Mouse (Mus musculus) neural tube, embryonic 11.5 days (tissue): ENCODE measurements around the gene Zfp64. TPM values are rescaled to one million over a fixed set of nuclear protein-coding genes. Genes with fewer than 3 reads are reported as not detected.

Experiments
- ATAC-seq: fragments of 200-750 bp; cut with Nextera tagmentation; 2 replicates; pipeline ENCODE4 v1.8.0; 2017; ENCODE audit warnings: moderate number of reproducible peaks, mild to moderate bottlenecking, moderate TSS enrichment, moderate library complexity; ENCODE audit not compliant: insufficient read depth, low FRiP score, low TSS enrichment
- DNase-seq: peaks from one replicate; pipeline ENCODE4 v3.0.0-alpha.2; 2015; ENCODE audit warnings: low spot score
- H3K27ac ChIP-seq: fragments of 300-500 bp; sonication (generic); 2 replicates; pipeline ENCODE4 v1.5.1; 2014; ENCODE audit warnings: low read depth, mild to moderate bottlenecking, low read length
- H3K27me3 ChIP-seq: fragments of 300-500 bp; sonication (generic); 2 replicates; pipeline ENCODE4 v1.6.1; 2014; ENCODE audit warnings: mild to moderate bottlenecking, low read length, mixed read lengths; ENCODE audit not compliant: control insufficient read depth, insufficient read depth
- H3K36me3 ChIP-seq: fragments of 300-500 bp; sonication (generic); 2 replicates; pipeline ENCODE4 v1.6.1; 2014; ENCODE audit warnings: mild to moderate bottlenecking, low read length, moderate library complexity, mixed read lengths; ENCODE audit not compliant: control insufficient read depth, insufficient read depth
- H3K4me1 ChIP-seq: fragments of 300-500 bp; sonication (generic); 2 replicates; pipeline ENCODE4 v1.6.1; 2014; ENCODE audit warnings: low read length, mixed read lengths; ENCODE audit not compliant: control insufficient read depth, insufficient read depth
- H3K4me2 ChIP-seq: fragments of 300-500 bp; sonication (generic); 2 replicates; pipeline ENCODE4 v1.6.1; 2014; ENCODE audit warnings: low read depth, mild to moderate bottlenecking, moderate library complexity
- H3K4me3 ChIP-seq: fragments of 300-500 bp; sonication (generic); 2 replicates; pipeline ENCODE4 v1.5.1; 2014; ENCODE audit warnings: low read depth, low read length
- H3K9ac ChIP-seq: fragments of 300-500 bp; sonication (generic); 2 replicates; pipeline ENCODE4 v1.6.1; 2014; ENCODE audit warnings: mild to moderate bottlenecking, low read length
- H3K9me3 ChIP-seq: fragments of 300-500 bp; sonication (generic); 2 replicates; pipeline ENCODE4 v1.6.1; 2016; ENCODE audit warnings: low read length; ENCODE audit not compliant: control insufficient read depth
- WGBS: fragments of 180-500 bp; shearing (Covaris S2); extraction: QIAGEN DNeasy Blood & Tissue Kit; methylation state at CpG from one replicate; pipeline ENCODE4 v1.1.7; 2014; 5-methylcytosine and 5-hydroxymethylcytosine counted together
- polyA plus RNA-seq: library from polyadenylated mRNA; unstranded; fragments of >200 nt; fragmentation: Nextera tagmentation; extraction: Ambion mirVana; gene quantifications from 2 replicates; pipeline ENCODE4 v1.2.1, GENCODE M21; 2014

Gene Zfp64
- polyA plus RNA-seq, 1 experiment from 2014 or later = 35.1 TPM

DNA sequence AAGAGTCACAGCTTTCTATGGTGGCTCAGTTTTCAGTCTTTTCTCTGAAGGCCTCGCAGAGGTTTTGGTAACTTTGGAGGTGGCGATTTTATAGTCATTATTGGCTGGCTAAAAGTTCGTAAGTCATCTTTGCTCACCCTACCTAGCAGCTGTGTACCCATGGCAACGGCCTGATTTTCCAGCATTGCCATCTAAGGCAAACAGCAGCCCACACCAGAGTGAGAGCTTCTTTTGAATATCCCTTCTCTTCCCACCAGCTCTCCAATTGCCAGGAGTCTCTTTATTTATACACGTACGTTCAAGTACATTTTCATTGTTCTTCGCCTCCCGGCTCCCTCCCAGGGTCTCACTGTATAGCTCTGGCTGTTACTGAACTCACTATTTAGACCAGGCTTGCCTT lies 59.9 kb downstream of the Zfp64 start:
- 88% methylated on average over 8 of the region's 8 CpGs for WGBS
- H3K27me3 ChIP-seq = no peaks in the 10 kb centered on the region
- H3K9me3 ChIP-seq = no peaks in the 10 kb centered on the region
- H3K4me1 ChIP-seq = no peaks in the 10 kb centered on the region
- H3K4me3 ChIP-seq = no peak overlapping the region
- H3K4me2 ChIP-seq = no peak overlapping the region
- no peak overlapping the region for H3K27ac ChIP-seq
- ATAC-seq = no peak
- H3K36me3 ChIP-seq = no peaks in the 10 kb centered on the region
- DNase-seq = no peak
- no peak overlapping the region for H3K9ac ChIP-seq

DNA sequence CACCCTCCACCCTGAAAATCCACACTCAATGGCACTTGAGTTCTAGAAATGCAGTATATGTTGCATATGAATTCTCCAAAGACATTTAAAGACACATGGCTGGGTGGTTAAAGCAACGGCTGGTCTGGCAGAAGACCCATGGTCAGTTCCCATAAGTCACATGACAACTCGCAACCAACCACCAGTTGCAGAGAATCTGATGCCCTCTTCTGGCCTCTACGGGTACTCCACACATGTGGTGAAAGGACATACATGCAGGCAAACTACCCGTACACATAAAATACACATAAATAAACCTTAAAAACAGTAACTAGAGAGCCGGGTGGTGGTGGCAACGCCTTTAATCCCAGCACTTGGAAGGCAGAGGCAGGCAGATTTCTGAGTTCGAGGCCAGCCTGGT lies 60.6 kb downstream of the Zfp64 start:
- no peak for DNase-seq
- Histone ChIP-seq H3K9ac (no peak overlapping the region), H3K4me1 (no peaks in the 10 kb centered on the region), H3K36me3 (no peaks in the 10 kb centered on the region), H3K4me2 (no peak overlapping the region), H3K27ac (no peak overlapping the region), H3K4me3 (no peak overlapping the region), H3K27me3 (no peaks in the 10 kb centered on the region), H3K9me3 (no peaks in the 10 kb centered on the region)
- ATAC-seq = no peak
- 93% methylated on average over 7 of the region's 7 CpGs for WGBS

DNA sequence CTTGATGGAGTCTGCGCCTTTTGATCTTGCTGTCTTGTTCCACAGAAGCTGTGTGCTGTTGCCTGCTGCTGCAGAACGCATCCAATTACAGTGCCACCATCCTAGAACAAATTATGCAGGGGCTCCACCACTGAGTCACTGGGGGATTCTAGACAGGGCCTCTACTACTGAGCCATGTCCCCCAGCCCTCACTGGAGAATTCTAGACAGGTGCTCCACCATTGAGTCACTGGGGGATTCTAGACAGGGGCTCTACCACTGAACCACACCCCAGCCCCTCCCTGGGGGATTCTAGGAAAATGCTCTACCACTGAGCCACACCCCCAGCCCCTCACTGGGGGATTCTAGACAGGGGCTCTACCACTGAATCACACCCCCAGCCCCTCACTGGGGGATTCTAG lies 63.3 kb downstream of the Zfp64 start:
- Histone ChIP-seq H3K36me3 (no peaks in the 10 kb centered on the region), H3K27me3 (no peaks in the 10 kb centered on the region), H3K9ac (no peak overlapping the region), H3K4me3 (no peak overlapping the region), H3K9me3 (no peaks in the 10 kb centered on the region), H3K27ac (no peak overlapping the region), H3K4me1 (no peaks in the 10 kb centered on the region), H3K4me2 (no peak overlapping the region)
- ATAC-seq (no peak), DNase-seq (no peak)
- 74% methylated on average over 2 of the region's 2 CpGs for WGBS

DNA sequence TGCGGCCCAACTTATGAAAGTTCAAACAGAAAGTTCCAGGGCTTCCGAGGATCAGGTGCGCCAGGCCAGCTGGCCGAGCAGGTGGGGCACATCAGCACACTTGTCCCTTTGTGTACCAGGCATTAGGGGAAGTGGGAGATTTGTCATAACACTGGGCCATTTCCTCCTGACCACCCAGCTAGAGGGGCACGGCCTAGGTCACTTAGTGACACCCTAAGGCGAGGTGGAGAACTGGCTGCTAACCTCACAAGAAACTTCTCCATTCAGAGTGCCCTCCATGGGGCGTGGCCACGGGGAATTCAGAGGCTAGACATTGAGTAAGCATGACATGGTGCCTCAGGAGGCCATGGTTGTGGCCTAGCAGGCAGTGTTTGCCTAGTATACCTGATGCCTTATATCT lies 70.7 kb downstream of the Zfp64 start:
- Histone ChIP-seq H3K4me1 (no peaks in the 10 kb centered on the region), H3K9me3 (no peaks in the 10 kb centered on the region), H3K9ac (no peak overlapping the region), H3K4me2 (no peak overlapping the region), H3K27ac (no peak overlapping the region), H3K36me3 (no peaks in the 10 kb centered on the region), H3K27me3 (no peaks in the 10 kb centered on the region), H3K4me3 (no peak overlapping the region)
- WGBS = 69% methylated on average over 8 of the region's 8 CpGs
- DNase-seq = no peak
- ATAC-seq = no peak

DNA sequence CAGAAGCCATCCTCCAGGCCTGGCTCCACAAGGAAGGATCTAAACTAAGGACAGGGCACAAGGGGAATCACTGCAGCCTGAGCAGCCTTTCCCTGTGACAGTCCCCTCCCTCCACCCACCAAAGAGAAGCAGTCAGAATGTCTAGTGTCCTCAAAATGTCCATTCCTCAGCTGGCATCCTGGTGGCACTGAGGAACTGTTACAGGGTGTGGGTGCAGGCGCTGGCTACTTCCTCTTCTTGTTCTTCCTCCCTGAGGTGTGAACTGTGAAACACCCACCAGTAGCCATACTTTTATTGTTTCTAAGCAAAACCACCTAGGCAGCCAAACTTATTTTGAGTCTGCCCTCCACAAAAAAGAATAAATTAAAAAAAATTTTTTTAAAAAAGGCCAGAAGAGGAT lies 72.4 kb downstream of the Zfp64 start:
- H3K9ac ChIP-seq = no peak overlapping the region
- no peaks in the 10 kb centered on the region for H3K9me3 ChIP-seq
- H3K4me2 ChIP-seq = no peak overlapping the region
- ATAC-seq = no peak
- H3K36me3 ChIP-seq = no peaks in the 10 kb centered on the region
- no peak for DNase-seq
- WGBS = 93% methylated on average over 1 of the region's 1 CpGs
- H3K27ac ChIP-seq = no peak overlapping the region
- H3K27me3 ChIP-seq = no peaks in the 10 kb centered on the region
- no peak overlapping the region for H3K4me3 ChIP-seq
- no peaks in the 10 kb centered on the region for H3K4me1 ChIP-seq

DNA sequence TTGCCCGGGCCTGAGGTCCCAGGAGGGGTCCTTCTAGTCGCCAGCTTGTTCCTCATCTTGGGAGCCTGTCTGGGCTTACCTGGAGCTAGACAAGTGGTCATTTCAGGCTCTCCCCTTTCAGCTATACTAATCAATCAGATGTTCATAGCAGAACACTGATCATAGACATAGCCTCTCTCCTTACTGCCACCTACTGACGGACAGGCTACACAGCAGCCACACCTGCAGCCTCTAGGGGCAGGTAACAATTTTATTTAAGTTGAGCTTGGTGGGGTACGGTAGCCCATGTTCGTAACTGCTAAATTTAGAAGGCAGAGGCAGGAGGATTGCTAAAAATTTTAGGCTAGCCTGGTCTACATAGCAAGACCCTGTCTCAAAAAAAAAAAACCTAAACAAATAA lies 73.5 kb downstream of the Zfp64 start:
- Histone ChIP-seq H3K27me3 (no peaks in the 10 kb centered on the region), H3K9ac (no peak overlapping the region), H3K4me2 (no peak overlapping the region), H3K27ac (no peak overlapping the region), H3K36me3 (no peaks in the 10 kb centered on the region), H3K4me3 (no peak overlapping the region), H3K9me3 (no peaks in the 10 kb centered on the region), H3K4me1 (no peaks in the 10 kb centered on the region)
- ATAC-seq (no peak), DNase-seq (no peak)
- 48% methylated on average over 5 of the region's 5 CpGs for WGBS

DNA sequence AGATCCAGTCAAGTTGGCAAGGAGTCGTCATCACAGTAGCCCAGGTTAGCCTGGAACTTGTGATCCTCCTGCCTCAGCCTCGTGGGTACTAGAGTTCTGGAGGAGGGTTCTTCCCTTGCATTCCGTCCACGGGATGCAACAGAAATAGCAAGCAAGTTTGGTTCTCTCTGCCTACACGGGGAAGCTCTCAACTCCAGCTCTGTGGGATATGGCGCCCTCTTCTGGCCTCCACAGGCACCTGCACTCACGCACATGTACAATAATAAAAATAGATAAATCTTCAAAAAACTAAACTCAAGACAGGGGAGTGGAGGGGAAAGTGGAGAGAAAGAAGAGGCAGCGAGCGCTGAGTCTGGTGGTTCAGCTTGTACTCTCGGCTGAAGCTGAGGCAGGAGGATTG lies 75.8 kb downstream of the Zfp64 start:
- Histone ChIP-seq H3K4me2 (no peak overlapping the region), H3K27ac (no peak overlapping the region), H3K36me3 (no peaks in the 10 kb centered on the region), H3K4me3 (no peak overlapping the region), H3K9me3 (no peaks in the 10 kb centered on the region), H3K27me3 (no peaks in the 10 kb centered on the region), H3K4me1 (no peaks in the 10 kb centered on the region), H3K9ac (no peak overlapping the region)
- 84% methylated on average over 10 of the region's 10 CpGs for WGBS
- DNase-seq (no peak), ATAC-seq (no peak)

DNA sequence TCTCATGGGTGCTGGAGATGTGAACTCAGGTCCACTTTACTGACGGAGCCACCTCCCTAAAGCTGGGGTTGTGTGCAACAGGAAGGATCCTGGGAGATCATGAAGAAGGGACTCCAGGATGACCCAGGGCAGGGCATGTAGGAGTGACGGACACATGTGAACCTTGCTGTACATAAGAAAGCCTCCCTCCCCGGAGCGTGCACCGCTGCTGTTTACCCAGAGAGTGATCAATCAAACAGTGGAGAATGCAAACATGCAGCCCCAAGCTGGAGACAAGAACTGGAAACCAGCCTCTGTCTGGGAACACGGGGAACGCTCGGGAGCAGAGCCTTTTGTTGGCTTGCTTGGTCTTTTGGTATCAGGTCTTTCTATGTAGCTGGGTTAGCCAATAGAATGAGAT lies 76.7 kb downstream of the Zfp64 start:
- no peak for ATAC-seq
- 85% methylated on average over 8 of the region's 8 CpGs for WGBS

DNA sequence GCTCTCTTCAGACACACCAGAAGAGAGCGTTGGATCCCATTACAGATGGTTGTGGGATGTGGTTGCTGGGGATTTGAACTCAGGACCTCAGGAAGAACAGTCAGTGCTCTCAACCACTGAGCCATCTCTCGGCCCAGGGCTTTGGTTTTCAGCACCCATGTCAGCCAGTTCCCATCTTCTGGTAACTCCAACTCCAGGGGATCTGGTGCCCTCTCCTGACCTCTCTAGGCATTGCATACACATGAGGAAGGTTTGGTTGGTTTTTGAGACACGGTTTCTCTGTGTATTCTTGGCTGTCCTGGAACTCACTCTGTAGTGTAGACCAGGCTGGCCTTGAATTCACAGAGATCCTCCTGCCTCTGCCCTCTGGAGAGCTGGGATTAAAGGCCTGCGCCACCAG lies 77.2 kb downstream of the Zfp64 start:
- Histone ChIP-seq H3K9me3 (no peaks in the 10 kb centered on the region), H3K27me3 (no peaks in the 10 kb centered on the region), H3K4me2 (no peak overlapping the region), H3K36me3 (no peaks in the 10 kb centered on the region), H3K27ac (no peak overlapping the region), H3K4me1 (peaks cover 5% of the 10 kb centered on the region; the same call in 1 of the 2 replicates), H3K4me3 (no peak overlapping the region), H3K9ac (no peak overlapping the region)
- DNase-seq (no peak), ATAC-seq (no peak)
- 90% methylated on average over 4 of the region's 4 CpGs for WGBS

More for the DNA sequence above, 76.7 kb downstream of the Zfp64 start:
- Histone ChIP-seq H3K9me3 (no peaks in the 10 kb centered on the region), H3K36me3 (no peaks in the 10 kb centered on the region), H3K4me3 (no peak overlapping the region), H3K27me3 (no peaks in the 10 kb centered on the region), H3K4me2 (no peak overlapping the region), H3K9ac (no peak overlapping the region), H3K27ac (no peak overlapping the region), H3K4me1 (no peaks in the 10 kb centered on the region)
- no peak for DNase-seq
